Mouse (Mus musculus) erythroblast, adult 5-6 weeks (primary cell): ENCODE results near the gene Cops8. TPM values are rescaled to one million over a fixed set of nuclear protein-coding genes. Genes with fewer than 3 reads are reported as not detected.

Source experiments
- ATAC-seq: replicated peaks from 2 replicates; pipeline ENCODE4 v1.8.0; 2016; ENCODE audit warnings: moderate number of reproducible peaks, mild to moderate bottlenecking, moderate TSS enrichment, inconsistent platforms; ENCODE audit not compliant: poor library complexity, low FRiP score, severe bottlenecking
- total RNA-seq, 2 experiments: library from RNA; stranded (forward) in 1 of 2; stranded (reverse) in 1 of 2; fragments of 150-400 nt in 1 of 2; fragments of 200-764, 138-1000 nt in 1 of 2; gene quantifications; 2 replicates each; pipeline versions ENCODE4 v1.2.3 to v1.2.4; 2015 to 2017; ENCODE audit warnings: low replicate concordance in 2 of 2

Gene Cops8
- 17.6 and 35.9 TPM in 2 replicates for total RNA-seq (2015; ENCODE audit: low replicate concordance)
- total RNA-seq (2017; ENCODE audit: low replicate concordance), result 25.8 and 33.8 TPM in 2 replicates

GRCm38 (mm10) chr1:90602759-90603560 lies at the start of gene Cops8:
Cops8 (plus strand) TSS chr1:90602981.
- peak; percentile 100 for ATAC-seq

DNA sequence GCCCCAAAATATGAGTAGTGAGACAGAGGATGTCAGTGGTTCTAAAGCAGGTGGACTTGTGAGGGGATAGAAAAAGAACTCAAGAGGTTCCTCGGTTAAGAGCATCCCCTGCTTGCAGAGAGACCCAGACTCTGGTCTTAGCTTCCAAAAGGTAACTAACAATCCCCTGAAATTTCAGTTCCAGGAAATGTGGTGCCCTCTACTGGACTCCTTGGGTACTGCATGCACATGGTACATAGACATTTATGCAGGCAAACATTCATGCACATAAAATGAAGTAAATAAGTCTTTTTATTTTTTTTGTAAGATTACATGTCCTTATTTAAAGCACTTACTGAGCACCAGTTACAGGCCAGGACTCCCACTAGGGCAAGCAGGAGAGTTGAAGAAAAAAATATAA lies 45.6 kb upstream of the Cops8 start:
- no peak for ATAC-seq

DNA sequence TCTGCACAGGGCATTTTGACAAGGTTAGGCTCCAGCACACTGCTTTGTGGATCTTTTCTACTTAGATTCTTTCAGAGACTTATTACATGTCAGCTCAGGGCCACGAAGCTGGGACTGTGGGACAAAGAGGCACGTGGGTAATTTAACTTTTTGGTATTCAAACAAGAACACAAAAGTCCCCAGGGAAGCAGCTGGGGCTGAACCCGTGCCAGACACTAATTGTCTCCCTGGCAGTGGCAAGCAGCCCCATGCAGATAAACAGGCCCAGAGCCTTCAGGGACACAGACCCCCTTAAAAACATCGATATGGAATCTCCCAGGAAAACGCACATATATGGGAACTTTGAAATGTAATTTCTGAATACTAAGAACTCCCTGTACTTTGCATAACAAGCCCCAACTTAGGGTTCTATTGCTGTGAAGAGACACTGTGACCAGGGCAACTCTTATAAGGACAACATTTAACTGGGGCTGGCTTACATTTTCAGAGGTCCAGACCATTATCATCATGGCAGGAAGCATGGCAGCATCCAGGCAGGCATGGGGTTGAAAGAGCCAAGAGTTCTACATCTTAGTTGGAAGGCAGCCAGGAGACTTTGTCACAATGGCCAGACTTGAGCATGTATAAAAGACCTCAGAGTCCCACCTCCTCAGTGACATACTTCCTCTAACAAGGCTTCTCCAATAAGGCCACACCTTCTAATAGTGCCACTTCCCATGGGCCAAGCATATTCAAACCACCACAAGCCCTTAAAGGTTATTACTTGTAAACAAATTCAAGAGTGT lies 41.6 kb upstream of the Cops8 start:
- ATAC-seq, result no peak

DNA sequence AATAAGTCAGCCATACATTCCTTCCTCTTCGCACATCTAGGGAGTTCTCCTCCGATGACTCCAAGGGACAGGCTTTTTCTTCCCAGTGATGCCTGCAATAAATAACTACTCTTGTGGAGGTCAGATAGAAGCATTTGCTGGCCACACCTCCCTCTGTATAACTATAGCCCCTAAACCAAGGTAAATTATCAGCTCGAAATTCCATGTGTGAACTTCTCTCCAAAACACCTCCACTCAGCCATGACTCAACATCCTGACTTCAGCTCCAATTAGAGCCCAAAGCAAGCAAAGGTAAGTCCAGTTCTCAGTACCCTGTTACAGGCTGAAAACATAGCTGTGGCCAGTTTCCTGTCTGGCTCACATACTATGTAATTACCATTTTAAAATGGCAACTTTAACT lies 38.8 kb upstream of the Cops8 start:
- no peak for ATAC-seq

- ATAC-seq, result no peak
Measured at GRCm38 (mm10) chr1:90566664-90567440, 35.9 kb upstream of the Cops8 start.

- ATAC-seq, result no peak
Measured at GRCm38 (mm10) chr1:90573831-90574230, 28.9 kb upstream of the Cops8 start.

DNA sequence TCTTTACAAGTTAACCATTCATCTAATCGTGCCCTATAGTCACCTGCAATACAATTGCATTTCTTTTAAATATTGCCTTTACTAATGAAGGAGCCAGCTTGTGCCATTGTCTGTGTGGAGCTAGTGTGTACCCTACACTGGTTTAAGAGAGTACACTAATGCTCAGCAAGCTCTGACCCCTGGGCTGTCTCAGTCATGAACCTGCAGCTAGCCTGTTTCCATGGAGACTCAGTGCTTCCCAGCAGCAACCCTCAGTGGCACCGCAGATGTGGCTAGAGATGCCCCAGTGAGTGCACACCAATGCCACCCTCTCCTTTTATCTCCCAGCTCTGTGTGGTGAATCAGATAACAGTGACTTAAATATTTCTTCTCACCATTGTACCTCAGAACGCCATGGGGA lies 27.9 kb upstream of the Cops8 start:
- ATAC-seq, result no peak

- ATAC-seq, result no peak
Measured at GRCm38 (mm10) chr1:90577417-90577816, 25.4 kb upstream of the Cops8 start.

GRCm38 (mm10) chr1:90582635-90583034 lies 20.1 kb upstream of the Cops8 start:
- no peak for ATAC-seq

- ATAC-seq, result peak; percentile 48; the same call in 1 of the 2 replicates
Measured at GRCm38 (mm10) chr1:90588021-90588734, 14.6 kb upstream of the Cops8 start.

DNA sequence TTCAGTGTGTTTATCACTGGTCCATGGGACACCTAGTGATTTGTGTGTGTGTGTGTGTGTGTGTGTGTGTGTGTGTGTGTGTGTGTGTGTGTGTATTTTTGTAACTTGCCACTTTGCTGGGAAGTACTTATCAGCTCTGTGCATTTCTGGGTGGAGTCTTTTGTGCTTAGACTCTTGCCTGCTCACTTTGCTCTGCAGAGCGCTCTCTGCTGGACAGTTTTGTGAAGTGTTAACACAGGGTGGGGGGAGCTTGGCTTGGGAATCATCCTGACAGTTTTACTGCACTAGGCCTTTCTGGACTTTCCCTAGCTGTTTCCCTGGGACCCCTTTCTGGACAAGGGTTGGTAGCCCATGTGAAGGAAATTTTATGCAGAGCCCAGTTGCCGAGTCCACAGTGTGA lies 12.0 kb upstream of the Cops8 start:
- ATAC-seq, result no peak

GRCm38 (mm10) chr1:90592784-90593183 lies 10.0 kb upstream of the Cops8 start:
- peak; percentile 81 for ATAC-seq

DNA sequence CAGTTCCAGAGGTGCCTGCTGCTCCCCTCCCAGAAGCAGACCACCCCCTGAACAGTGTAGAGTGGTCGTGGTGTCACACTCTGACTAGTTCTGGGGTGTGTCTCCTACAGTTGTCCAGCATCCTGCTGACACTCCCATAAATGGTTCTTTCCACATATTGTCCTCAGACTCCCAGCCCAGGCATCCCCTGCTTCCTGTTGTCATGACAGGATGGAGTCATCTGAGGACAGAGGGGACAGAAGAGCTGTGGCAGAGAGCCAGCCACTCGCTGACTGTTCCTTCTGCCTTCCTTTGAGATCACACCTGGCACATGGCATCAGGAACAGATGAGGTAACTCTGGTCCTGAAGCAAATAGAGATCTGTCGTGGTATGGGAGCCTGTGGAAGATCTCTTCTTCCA lies 3.6 kb upstream of the Cops8 start:
- no peak for ATAC-seq

- ATAC-seq, result no peak
Measured at GRCm38 (mm10) chr1:90601096-90601495, 1.7 kb upstream of the Cops8 start.

- no peak for ATAC-seq
Measured at GRCm38 (mm10) chr1:90603561-90603887, 743 bp downstream of the Cops8 start.

DNA sequence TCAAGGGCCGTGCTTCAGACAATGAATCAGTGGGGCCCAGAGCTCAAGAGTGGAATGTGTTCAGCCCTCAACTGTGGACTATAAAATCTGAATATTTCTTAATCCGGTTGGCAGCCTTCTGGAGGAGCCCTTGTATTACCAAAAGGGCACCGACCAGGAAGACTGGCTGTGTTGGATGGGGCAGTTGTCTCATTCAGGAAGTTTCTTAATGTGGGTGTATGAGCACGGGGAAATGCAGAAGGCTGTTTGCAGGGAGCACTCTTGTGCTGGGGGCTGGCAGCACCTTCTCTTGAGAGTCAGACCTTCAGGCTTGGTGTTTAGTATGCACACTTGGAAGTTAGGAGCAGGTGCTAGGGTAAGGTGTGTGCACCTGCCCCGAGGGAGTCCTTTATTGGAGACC lies 6.6 kb downstream of the Cops8 start:
- no peak for ATAC-seq

DNA sequence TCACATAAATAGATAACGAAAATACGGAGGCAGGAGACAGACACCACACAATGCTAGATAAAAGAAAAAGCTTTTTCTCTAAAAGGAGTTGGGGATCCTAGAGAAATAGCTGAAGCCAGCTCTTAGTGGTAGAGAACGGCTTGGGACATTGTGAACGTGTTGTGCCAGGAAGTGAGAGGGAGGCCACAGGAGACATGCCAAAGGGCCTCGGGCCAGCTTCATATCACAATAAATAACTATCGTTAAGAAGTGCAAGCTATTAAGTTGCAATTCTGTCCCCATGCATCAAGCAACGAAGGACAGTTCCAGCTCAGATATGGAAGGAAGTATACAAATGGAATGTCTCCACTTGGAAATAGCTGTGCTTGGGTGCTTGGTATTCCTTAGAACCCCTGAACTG lies 14.5 kb downstream of the Cops8 start:
- ATAC-seq, result no peak

DNA sequence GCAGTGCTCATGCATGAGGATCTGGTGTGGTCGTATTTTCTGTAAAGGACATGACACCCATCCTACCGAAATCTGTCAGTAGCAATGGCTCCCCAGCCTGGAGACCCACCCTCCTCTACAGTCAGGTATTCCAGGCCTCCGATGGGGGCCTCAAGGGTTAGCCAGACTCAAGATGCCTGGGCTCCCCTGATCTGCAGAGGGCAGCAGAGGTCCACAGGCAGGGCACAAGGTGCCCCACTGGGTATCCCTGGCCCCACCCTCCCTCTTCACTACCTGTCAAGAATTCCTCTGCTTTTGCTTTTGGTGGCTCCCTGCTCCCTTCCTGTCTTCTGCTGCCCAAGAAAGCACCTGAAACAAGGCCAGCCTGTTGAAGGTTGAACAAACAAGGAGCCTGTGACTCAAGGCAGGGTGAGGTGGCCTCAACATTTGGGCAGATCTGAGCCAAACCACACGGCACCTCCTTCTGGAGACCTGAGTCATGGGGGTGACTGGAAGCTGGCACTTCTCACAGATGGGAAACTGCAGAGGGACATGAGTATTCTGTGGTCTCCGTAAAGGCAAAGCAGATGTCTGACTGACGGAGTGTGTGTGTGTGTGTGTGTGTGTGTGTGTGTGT lies 30.7 kb downstream of the Cops8 start:
- no peak for ATAC-seq

DNA sequence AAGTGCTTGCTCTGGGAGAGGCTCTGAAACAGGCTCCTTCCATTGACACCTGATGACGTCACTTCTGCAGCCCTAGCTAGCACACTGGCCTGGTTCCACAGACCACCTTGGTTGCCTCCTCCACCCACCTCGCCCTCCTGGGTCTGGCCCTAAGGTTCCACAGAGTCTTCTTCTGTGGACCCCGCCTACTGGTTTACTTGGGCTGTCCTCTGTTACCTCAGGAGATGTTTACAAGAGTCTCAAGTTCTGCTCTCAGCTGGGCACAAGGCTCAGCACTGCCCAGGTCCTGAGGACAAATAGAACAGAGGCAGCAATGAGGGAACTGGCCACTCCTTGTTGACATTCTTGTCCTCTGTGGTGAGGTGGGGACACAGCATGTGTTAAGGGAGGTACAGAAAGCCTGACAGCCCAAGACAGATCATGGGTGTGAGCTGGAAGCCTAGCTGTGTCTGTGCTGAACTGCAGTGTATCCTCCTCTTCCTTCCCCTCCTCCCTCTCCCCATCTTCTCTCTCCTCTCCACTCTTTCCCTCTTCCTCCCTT lies 31.5 kb downstream of the Cops8 start:
- ATAC-seq, result no peak
